Mouse (Mus musculus) central nervous system, embryonic 18 days (tissue): ENCODE data around the gene Gm15737. TPM values are rescaled to one million over a fixed set of nuclear protein-coding genes. Genes with fewer than 3 reads are reported as not detected.

Experiments used
- polyA plus RNA-seq: library from polyadenylated mRNA; depleted of rRNA; stranded (reverse); fragments of >200 nt; gene quantifications from 2 replicates; pipeline ENCODE4 v1.2.3, GENCODE M21; 2012; rRNA removed

Gene Gm15737
- not detected in 2 replicates for polyA plus RNA-seq

GRCm38 (mm10) chr6:92869089-92869581 lies at the start of gene Gm15737:
Gene Gm15737 (plus strand): TSS chr6:92869357.

Other genes with a start within 250 kb of the Gm15737 start
- 15.2 and 17.0 TPM in 2 replicates for gene Prickle2, start 163.2 kb upstream of the Gm15737 start, polyA plus RNA-seq
- gene A730049H05Rik, start 52.9 kb upstream of the Gm15737 start, polyA plus RNA-seq: 0.48 and 0.53 TPM in 2 replicates
- 3.0 and 3.1 TPM in 2 replicates for gene Adamts9, start 74.1 kb downstream of the Gm15737 start, polyA plus RNA-seq